Mouse (Mus musculus) neural tube, embryonic 13.5 days (tissue): ENCODE data around the gene Zfp995. TPM values are rescaled to one million over a fixed set of nuclear protein-coding genes. Genes with fewer than 3 reads are reported as not detected.
"Not testable (repeated sequence)": the region's sequence is repeated elsewhere in the genome, so short reads cannot be mapped to it uniquely, and the experiment has no call there.

Source experiments
- ATAC-seq: fragments of 200-750 bp; cut with Nextera tagmentation; 2 replicates; pipeline ENCODE4 v1.8.0; 2017; ENCODE audit warnings: low read depth, mild to moderate bottlenecking, moderate TSS enrichment, moderate library complexity
- H3K27ac ChIP-seq: fragments of 300-500 bp; sonication (generic); replicated peaks from 2 replicates; pipeline ENCODE4 v1.5.1; 2015; ENCODE audit warnings: moderate library complexity, mild to moderate bottlenecking, inconsistent platforms
- H3K27me3 ChIP-seq: fragments of 300-500 bp; sonication (generic); 2 replicates; pipeline ENCODE4 v1.6.1; 2015; ENCODE audit warnings: mild to moderate bottlenecking, inconsistent platforms
- H3K36me3 ChIP-seq: fragments of 300-500 bp; sonication (generic); 2 replicates; pipeline ENCODE4 v1.6.1; 2015; ENCODE audit warnings: mild to moderate bottlenecking, inconsistent platforms
- H3K4me1 ChIP-seq: fragments of 300-500 bp; sonication (generic); replicated peaks from 2 replicates; pipeline ENCODE4 v1.6.1; 2015; ENCODE audit warnings: inconsistent platforms
- H3K4me2 ChIP-seq: fragments of 300-500 bp; sonication (generic); 2 replicates; pipeline ENCODE4 v1.6.1; 2015; ENCODE audit warnings: inconsistent platforms, mild to moderate bottlenecking, moderate library complexity
- H3K4me3 ChIP-seq: fragments of 300-500 bp; sonication (generic); 2 replicates; pipeline ENCODE4 v1.5.1; 2015; ENCODE audit warnings: mild to moderate bottlenecking, inconsistent platforms
- H3K9ac ChIP-seq: fragments of 300-500 bp; sonication (generic); 2 replicates; pipeline ENCODE4 v1.6.1; 2015; ENCODE audit warnings: moderate library complexity, mild to moderate bottlenecking, inconsistent platforms
- H3K9me3 ChIP-seq: fragments of 300-500 bp; sonication (generic); 2 replicates; pipeline ENCODE4 v1.6.1; 2016; ENCODE audit warnings: inconsistent platforms
- WGBS: fragments of 180-500 bp; shearing (Covaris S2); methylation state at CpG from one replicate; pipeline ENCODE4 v1.1.7; 2015; 5-methylcytosine and 5-hydroxymethylcytosine counted together
- polyA plus RNA-seq: library from polyadenylated mRNA; unstranded; fragments of >200 nt; fragmentation: Nextera tagmentation; extraction: Ambion mirVana; gene quantifications from 2 replicates; pipeline ENCODE4 v1.2.1, GENCODE M21; 2015

Zfp995 gene
- 9.1 and 9.6 TPM in 2 replicates for polyA plus RNA-seq

GRCm38 (mm10) chr17:21909456-21910052 lies at the start of gene Zfp995:
Gene Zfp995 (minus strand): TSS chr17:21909926.
- H3K27me3 ChIP-seq, H3K4me1 ChIP-seq, H3K9me3 ChIP-seq, H3K36me3 ChIP-seq: not testable (repeated sequence)
- Histone ChIP-seq H3K4me3 (peak within 1 kb of the TSS; percentile 73), H3K27ac (peak within 1 kb of the TSS; percentile 42; the same call in 1 of the 2 replicates), H3K4me2 (peak within 1 kb of the TSS; percentile 76), H3K9ac (peak within 1 kb of the TSS; percentile 84)
- ATAC-seq, result peak; percentile 98
- WGBS, result under 1% methylated on average over 24 of the region's 24 CpGs

- 7% methylated on average over 3 of the region's 3 CpGs for WGBS
- H3K27me3 ChIP-seq, result no peaks in the 10 kb centered on the region
- H3K36me3 ChIP-seq, result peaks cover 12% of the 10 kb centered on the region
- H3K9me3 ChIP-seq, result no peaks in the 10 kb centered on the region
- peak overlapping the region; percentile 73 for H3K4me3 ChIP-seq
- H3K9ac ChIP-seq, result peak overlapping the region; percentile 84
- H3K27ac ChIP-seq, result 0 out of 2 replicates have a peak overlapping the region, but pooled peaks have one; percentile 42
- peaks cover 7% of the 10 kb centered on the region for H3K4me1 ChIP-seq
- peak overlapping the region; percentile 76 for H3K4me2 ChIP-seq
- peak; percentile 85 for ATAC-seq
These were observed 687 bp downstream of the Zfp995 start for GRCm38 (mm10) chr17:21909039-21909438.

GRCm38 (mm10) chr17:21871256-21871655 lies 38.5 kb downstream of the Zfp995 start:
- Histone ChIP-seq H3K36me3 (no peaks in the 10 kb centered on the region), H3K27me3 (no peaks in the 10 kb centered on the region), H3K9ac (no peak overlapping the region), H3K4me1 (no peaks in the 10 kb centered on the region), H3K4me3 (no peak overlapping the region), H3K9me3 (peaks cover 2% of the 10 kb centered on the region; the same call in 1 of the 2 replicates), H3K4me2 (no peak overlapping the region), H3K27ac (no peak overlapping the region)
- 94% methylated on average over 1 of the region's 1 CpGs for WGBS
- ATAC-seq, result no peak

GRCm38 (mm10) chr17:21846322-21846582 lies 63.5 kb downstream of the Zfp995 start:
- not testable (repeated sequence) for H3K27me3 ChIP-seq

GRCm38 (mm10) chr17:21845545-21846321 lies 64.0 kb downstream of the Zfp995 start, which contains the start of gene Zfp820:
Gene Zfp820 (minus strand): TSS chr17:21845772.
- WGBS, result 3% methylated on average over 22 of the region's 22 CpGs
- Histone ChIP-seq H3K27me3 (no peaks in the 10 kb centered on the region), H3K27ac (peak within 1 kb of the TSS; percentile 59; the same call in 1 of the 2 replicates)

More at GRCm38 (mm10) chr17:21846322-21846582, 63.5 kb downstream of the Zfp995 start:
- 90% methylated on average over 8 of the region's 8 CpGs for WGBS
- not testable (repeated sequence) for H3K4me1 ChIP-seq, H3K9ac ChIP-seq, H3K4me2 ChIP-seq, H3K27ac ChIP-seq, H3K36me3 ChIP-seq, H3K9me3 ChIP-seq, ATAC-seq, H3K4me3 ChIP-seq

GRCm38 (mm10) chr17:21838510-21838909 lies 71.2 kb downstream of the Zfp995 start:
- H3K4me2 ChIP-seq, result no peak overlapping the region
- H3K27me3 ChIP-seq, result no peaks in the 10 kb centered on the region
- no peak overlapping the region for H3K9ac ChIP-seq
- 65% methylated on average over 2 of the region's 2 CpGs for WGBS
- H3K36me3 ChIP-seq, result no peaks in the 10 kb centered on the region
- no peak for ATAC-seq
- no peaks in the 10 kb centered on the region for H3K4me1 ChIP-seq
- no peaks in the 10 kb centered on the region for H3K9me3 ChIP-seq
- no peak overlapping the region for H3K4me3 ChIP-seq
- H3K27ac ChIP-seq, result no peak overlapping the region

More at GRCm38 (mm10) chr17:21845545-21846321, 64.0 kb downstream of the Zfp995 start, which contains the start of gene Zfp820:
- peaks cover 6% of the 10 kb centered on the region; the same call in 1 of the 2 replicates for H3K4me1 ChIP-seq
- H3K9ac ChIP-seq, result peak within 1 kb of the TSS; percentile 72
- H3K4me3 ChIP-seq, result peak within 1 kb of the TSS; percentile 63
- peak within 1 kb of the TSS; percentile 75 for H3K4me2 ChIP-seq
- peak; percentile 95 for ATAC-seq
- no peaks in the 10 kb centered on the region for H3K9me3 ChIP-seq
- H3K36me3 ChIP-seq, result no peaks in the 10 kb centered on the region

Other genes starting within 250 kb of the Zfp995 start
- gene Gm10226, start 218.1 kb downstream of the Zfp995 start, polyA plus RNA-seq, result 16.9 and 19.2 TPM in 2 replicates
- gene Zfp760, start 202.2 kb downstream of the Zfp995 start, polyA plus RNA-seq, result 12.1 and 13.4 TPM in 2 replicates
- 10.8 and 12.2 TPM in 2 replicates for gene Zfp229, start 179.1 kb downstream of the Zfp995 start, polyA plus RNA-seq
- gene Zfp820, start 64.2 kb downstream of the Zfp995 start, polyA plus RNA-seq, result 2.6 and 3.1 TPM in 2 replicates
- gene Zfp942, start 52.5 kb upstream of the Zfp995 start, polyA plus RNA-seq, result 18.5 and 20.9 TPM in 2 replicates
- 19.0 and 21.3 TPM in 2 replicates for gene Zfp943, start 52.6 kb upstream of the Zfp995 start, polyA plus RNA-seq